Mouse (Mus musculus) G1E (cell line): ENCODE data around the gene Rdx.

Experiments
- CTCF ChIP-seq: IDR thresholded peaks from 2 replicates; pipeline ENCODE4 v1.5.1; 2012; ENCODE audit warnings: low read depth, low read length, inconsistent platforms, mixed read lengths
- POLR2AphosphoS5 ChIP-seq: IDR thresholded peaks from 2 replicates; pipeline ENCODE4 v1.6.1; 2012; ENCODE audit warnings: low read depth, low read length, inconsistent platforms; ENCODE audit not compliant: insufficient replicate concordance

- no peak for TF ChIP-seq CTCF
- TF ChIP-seq POLR2AphosphoS5, result no peak
These were observed 38.5 kb upstream of the Rdx start for GRCm38 (mm10) chr9:52008511-52008910.
